Mouse (Mus musculus): ENCODE measurements around the gene Fgfr2. TPM values are rescaled to one million over a fixed set of nuclear protein-coding genes. Genes with fewer than 3 reads are reported as not detected.

Gene Fgfr2
- total RNA-seq, 2 experiments from 2014 or later: 35.8 to 40.8 TPM

DNA sequence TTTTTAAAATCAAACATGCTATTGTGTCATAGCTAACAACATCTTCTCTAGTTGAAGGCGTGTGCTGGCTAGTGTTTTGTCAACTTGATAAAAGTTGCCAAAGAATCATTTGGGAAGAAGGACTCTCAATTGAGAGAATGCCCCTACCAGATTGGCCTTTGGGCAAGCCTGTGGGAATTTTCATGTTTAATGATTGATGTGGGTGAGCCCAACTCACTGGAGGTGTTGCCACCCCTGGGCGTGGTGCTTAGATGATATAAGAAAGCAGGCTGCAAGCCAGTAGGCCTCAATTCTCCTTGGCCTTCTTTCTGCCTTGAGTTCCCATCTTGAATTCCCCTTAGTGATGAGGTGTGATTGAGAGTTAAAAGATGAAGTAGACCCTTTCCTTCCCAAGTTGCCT is 145.2 kb downstream of the Fgfr2 start:
- intact Hi-C loops (cut with DNase I): no loop called here

DNA sequence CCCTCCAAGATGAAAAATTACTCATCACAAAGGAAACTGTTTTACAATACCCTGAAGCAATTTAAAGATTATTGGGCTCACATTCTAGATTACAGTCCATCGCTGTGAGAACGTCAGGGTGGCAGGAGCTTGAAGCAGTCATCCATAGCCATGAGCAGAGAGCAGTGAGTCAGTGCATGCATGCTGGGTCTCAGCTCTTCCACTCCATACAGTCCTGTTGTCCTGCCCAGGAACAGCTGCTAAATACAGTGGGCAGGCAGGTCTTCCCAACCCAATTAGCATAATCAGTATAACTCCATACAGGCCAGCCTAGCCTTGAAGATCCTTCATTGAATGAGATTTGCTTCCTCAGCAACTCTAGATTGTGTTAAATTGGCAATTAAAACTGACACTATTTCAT is 147.1 kb downstream of the Fgfr2 start:
- intact Hi-C loops (cut with DNase I): no loop called here
- no peak for DNase-seq

More for the DNA sequence above, 145.2 kb downstream of the Fgfr2 start:
- no peak for DNase-seq

DNA sequence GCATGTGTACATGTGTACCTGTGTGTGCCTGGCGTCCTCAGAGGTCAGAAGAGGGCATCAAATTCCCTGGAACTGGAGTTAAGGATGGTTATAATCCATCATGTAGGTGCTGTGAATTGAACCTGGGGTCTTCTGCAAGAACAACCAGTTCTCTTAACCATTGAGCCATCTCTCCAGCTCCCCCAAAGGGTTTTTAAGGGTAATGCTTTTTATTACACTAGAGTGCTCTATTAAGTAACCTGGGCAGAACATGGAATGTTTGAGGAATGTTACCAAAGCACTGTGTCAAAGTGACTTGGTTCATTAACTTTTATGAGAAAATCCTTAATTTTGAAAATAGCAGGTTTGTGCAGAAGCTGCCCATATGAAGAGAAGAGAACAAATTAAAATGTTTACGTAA is 151.1 kb downstream of the Fgfr2 start:
- intact Hi-C loops (cut with DNase I): no loop called here
- DNase-seq: no peak

DNA sequence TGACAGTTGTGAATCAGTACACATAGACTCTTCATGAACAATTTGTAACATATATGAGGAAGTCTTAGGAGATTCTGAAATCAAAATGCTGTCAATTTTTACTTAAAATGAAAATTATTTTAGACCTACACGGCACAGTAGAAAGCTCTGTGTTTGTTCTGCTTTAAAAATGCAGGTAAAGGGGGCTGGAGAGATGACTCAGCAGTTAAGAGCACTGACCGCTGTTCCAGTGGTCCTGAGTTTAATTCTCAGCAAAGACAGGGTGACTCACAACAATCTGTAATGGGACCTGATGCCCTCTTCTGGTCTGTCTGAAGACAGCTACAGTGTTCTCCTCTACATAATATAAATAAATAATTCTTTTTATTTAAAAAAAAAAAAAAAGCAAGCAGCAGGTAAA is 157.4 kb downstream of the Fgfr2 start:
- intact Hi-C loops (cut with DNase I): no loop called here
- no peak for DNase-seq

DNA sequence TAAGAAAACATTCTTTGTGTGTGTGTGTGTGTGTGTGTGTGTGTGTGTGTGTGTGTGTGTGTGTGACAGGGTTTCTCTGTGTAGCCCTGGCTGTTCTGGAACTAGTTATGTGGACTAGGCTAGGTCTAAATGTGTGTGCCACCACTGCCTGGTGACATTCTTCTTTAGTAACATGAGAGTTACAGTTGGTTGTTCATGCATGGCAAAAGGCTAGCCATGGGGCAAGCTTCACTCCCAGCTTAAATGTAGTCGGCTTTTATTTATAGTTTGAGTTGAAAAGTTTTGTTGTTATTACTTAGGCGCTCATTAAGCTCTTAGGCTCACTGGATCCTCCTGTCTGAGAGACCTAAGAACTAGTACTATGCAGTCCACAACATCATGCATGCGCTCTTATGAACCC is 158.8 kb downstream of the Fgfr2 start:
- DNase-seq: no peak
- intact Hi-C loops (cut with DNase I): no loop called here

DNA sequence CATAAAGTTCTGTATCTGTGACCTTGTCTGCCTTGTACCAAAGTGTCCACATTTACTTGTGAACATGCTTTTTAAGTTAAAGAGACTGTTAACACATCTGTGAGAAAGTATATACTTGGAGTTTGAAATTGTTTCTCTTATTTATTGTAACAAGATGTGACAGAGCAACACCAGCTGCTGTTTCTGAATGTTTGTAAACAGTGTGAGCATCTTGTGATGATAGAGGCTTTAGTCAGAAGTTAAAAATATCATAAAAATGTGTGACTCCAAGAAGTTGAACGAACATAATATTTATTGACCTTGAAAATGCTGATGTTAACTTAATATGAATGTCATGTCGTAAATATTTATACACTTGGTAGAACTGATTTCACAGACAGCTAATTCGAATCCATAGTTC is 172.5 kb downstream of the Fgfr2 start:
- intact Hi-C loops (cut with DNase I): no loop called here
- DNase-seq: no peak

DNA sequence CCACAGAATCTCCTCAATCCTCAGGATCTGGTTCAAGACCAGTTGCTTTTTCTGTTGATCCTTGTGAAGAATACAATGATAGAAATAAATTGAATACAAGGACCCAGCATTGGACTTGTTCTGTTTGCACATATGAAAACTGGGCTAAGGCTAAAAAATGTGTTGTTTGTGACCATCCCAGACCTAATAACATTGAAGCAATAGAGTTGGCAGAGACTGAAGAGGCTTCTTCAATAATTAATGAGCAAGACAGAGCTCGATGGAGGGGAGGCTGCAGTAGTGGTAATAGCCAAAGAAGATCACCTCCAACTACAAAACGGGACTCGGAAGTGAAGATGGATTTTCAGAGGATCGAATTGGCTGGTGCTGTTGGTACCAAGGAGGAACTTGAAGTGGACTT is 173.2 kb downstream of the Fgfr2 start:
- intact Hi-C loops (cut with DNase I): no loop called here
- no peak for DNase-seq

DNA sequence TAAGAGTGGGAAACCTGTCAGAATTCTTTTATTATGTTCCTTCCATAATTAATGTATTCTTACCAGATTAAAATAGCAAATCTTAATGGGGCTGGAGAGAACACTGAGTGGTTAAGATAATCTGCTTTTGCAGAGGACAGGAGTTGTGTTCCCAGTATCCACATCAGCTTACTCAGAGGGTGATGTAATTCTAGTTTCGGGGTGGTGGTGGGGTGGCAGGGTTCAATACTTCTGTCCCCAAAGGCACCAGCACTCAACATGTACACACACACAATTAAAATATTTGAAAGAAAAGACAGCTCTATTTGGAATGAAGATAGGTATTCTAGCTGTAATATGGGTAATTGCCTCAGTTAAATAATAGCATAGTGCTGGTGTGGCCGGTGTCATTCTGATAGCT is 182.6 kb downstream of the Fgfr2 start:
- DNase-seq: no peak
- intact Hi-C loops (cut with DNase I): no loop called here

DNA sequence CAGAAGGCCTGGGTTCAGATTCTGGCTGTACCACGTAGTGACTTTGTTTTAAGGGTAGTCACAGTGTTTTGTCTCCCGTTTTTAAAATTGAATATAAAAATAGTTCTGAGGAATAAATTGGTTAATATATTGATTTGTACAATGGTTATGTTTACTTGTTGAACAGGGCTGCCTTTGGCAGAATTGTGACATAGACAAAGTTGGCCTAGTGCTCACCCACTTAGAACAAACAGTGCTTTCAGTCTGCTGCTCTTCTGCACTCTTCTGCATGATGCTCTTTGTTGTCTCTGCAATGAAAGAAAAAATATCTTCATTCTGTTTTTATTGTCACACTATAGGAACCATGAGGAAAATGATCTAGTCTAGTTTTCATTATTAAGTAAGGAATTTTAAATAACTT is 184.0 kb downstream of the Fgfr2 start:
- no peak for DNase-seq
- intact Hi-C loops (cut with DNase I): no loop called here

DNA sequence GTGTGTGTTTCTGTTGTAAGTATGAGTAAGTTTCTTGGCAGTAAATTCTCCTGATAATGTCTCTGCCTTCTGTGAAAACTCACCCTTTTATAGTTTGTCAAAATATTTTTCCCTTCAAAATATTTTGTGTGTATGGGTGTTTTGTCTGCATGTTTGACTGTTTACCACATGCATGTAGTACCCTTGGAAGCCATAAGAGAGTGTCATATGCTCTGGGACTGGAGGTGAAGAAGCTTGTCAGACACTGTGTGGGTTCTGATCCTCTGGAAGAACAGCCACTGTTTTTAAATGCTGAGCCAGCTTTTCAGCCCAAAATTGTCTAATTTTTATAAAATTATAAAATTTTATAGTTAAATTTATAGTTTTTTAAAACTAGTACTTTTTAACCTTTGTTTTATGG is 188.4 kb downstream of the Fgfr2 start:
- intact Hi-C loops (cut with DNase I): no loop called here
- DNase-seq: no peak

DNA sequence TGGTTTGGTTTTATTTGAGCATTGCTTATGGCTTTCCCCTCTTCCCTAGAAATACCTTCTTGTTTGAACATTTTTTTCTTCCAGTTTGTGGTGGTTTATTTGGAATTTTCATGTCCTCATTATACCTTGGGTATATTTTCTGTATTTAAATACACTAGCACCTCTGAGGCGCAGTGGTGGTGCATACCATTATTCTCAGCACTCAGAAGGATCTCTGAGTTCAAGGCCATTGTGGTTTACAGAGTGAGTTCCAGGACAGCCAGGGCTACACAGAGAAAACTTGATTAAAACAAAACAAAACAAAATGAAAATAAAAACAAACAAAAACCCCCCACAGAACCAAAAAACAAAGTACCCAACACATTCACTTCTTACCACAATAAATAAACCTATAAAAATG is 189.8 kb downstream of the Fgfr2 start:
- DNase-seq: no peak
- intact Hi-C loops (cut with DNase I): no loop called here

DNA sequence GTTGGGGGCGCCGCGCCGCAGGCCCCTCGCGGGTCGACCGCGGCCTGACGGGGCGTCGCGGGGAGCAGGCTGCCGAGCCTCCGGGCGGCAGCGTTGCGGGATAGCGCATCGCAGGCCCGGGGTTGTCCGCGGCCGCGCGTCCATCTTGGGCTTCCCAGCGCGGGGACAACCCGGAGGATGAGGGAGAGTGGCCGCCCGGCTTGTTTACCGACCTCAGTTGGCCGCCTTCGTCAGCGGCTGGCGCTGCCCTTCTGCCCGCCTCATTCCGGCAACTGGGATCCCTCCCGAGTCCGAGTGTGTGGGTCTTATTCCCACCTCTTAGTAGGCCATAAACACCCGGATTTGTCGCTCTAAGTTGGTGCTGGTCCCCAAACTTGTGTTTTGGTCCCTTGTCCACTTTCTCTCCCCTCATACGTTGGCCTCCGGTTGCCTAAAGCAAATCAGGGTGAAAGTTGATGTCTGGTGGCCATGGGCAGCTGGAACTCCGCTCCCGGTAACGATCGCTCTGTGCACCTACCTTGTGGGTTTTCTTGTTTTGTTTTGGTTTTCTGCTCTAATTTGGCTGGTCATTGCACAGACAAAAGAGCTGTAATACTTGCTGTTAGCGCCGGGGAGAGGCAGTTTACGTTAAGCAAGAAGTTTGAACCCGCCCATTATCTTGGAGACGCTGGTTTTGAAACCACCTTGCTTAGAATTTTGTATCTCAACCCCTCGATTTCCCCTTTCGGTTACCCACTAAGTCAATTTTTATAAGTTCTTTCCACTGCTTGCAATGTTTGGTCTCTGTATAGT is 191.4 kb downstream of the Fgfr2 start:
- intact Hi-C loops (cut with DNase I): no loop called here
- peak; percentile 38 for DNase-seq

DNA sequence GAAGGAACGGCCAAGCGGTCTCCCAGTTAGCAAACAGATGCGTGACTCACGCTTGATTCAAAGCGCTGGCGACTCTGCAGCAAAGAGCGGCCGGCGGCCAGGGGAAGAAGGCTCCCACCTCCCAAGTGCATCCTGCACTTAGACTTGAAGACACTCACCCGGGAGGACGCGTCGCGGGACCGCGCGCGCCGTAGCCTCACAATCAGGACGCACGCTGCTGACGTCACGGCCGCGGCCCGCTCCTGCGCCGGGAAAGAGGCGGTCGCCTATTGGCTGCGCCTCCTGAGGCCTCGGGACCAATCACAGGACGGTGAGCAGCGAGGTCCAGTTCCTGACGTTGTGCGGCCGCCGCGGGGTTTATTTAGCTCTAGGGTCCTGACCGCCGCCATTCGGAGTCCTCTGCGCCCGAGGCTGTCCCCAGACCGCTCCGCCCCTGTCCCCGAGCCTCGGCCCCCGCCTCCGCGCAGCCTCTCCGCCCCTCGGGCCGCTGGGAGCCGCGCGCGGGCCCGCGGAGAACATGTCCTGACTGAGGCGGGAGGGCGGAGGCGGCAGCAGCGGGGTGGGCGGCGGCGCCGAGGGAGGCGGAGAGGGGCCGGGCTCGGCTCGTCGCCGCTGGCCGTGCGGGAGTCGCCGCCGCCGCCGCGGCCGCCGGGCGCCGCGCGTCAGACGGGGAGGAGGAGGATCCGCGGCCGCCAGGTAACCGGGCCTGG is 192.1 kb downstream of the Fgfr2 start, which contains the start of gene Zranb1:
TSS of gene Zranb1 (plus strand) at position 293 of the 710 bp plus-strand sequence.
- peak; percentile 99 for DNase-seq
- intact Hi-C loops (cut with DNase I): no loop called here

DNA sequence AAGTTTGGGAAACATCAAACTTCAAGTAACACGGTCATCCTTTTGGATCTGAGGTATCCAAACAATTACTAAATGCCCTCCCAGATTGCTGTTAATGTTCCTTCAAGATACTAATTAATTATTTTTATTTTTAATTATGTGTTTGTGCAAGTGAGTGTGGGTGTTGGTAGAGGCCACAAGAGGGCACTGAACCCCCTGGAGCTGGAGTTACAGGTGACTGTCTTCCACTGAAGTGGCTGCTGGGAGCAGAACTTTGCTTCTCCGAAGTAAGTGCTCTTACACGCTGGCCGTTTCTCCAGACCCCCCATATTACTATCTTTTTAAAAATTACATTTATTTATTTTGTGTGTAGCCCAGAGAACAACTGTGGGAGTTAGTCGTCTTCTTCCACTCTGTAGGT is 193.1 kb downstream of the Fgfr2 start:
- no peak for DNase-seq
- intact Hi-C loops (cut with DNase I): no loop called here

DNA sequence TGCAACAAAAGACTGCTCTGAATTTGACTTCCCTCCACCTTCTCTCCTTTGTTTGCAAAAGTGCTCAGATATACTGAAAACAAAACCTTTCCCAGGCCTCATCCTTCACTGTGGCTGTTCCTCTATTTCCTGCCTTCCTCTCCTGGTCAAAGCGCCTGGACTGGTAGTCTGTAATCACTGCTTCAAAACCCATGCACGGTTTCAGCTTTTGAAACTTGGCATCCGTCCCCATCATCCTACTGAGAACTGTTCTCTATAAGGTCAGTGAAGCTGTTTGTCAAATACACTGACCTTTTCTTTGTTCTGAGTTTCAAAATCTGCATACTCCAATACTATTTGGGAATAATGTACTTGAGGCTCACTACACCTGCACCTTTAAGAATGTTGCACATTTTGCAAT is 195.9 kb downstream of the Fgfr2 start:
- intact Hi-C loops (cut with DNase I): no loop called here
- DNase-seq: no peak

DNA sequence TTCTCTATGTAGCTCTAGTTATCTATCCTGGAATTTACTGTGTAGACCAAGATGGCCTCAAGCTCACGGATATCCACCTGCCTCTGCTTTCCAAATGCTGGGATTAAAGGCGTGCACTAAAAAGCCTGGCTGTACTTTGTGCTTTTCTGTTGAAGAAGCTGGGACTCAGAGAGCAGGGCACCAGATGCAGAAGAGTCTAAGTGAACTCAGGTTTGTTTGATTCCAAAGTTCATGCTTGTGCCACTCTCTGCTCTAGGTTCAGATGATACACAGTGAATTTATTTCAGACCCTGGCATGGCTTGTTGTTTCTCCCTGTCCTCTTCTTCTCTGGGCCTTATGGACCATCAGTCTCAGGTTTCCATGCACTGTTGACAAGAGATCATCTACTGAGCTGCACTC is 197.9 kb downstream of the Fgfr2 start:
- intact Hi-C loops (cut with DNase I): no loop called here
- DNase-seq: no peak

DNA sequence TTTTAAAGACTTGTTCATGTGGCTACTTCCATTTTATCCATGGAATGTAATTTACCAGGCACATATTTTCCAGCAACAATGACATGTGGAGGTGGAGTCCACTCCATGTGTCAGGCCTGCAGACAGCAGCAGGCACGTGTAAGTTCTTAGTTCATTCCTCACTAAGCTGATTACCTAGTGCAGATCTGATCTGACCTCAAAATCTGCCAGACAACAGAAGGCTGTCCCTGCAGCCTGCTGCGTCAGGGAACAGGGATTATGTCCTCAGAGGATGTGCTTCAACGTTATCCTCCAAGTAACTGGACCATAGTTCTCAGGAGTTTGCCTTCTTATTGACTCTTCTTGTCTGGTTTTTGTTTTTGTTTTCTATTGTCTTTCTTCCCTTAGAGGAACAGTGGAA is 201.2 kb downstream of the Fgfr2 start:
- intact Hi-C loops (cut with DNase I): no loop called here
- no peak for DNase-seq

DNA sequence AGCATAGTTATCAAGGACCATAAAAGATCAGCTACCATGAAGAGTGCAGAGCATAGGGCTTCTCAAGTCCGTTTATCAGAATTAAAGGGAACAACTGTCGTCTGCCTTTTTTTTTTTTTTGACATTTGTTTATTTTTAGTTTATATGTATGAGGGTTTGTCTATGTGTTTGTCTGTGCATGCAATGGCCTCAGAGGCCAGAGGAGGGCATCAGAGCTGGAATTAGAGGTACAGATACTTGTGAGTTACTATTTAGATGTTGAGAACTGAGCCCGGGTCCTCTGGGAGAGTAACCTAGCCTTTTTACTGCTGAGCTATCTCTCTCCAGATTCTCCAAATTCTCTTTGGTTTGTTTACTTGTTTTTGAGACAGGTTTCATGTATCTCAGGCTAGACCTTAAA is 219.4 kb downstream of the Fgfr2 start:
- DNase-seq: no peak
- intact Hi-C loops (cut with DNase I): no loop called here

DNA sequence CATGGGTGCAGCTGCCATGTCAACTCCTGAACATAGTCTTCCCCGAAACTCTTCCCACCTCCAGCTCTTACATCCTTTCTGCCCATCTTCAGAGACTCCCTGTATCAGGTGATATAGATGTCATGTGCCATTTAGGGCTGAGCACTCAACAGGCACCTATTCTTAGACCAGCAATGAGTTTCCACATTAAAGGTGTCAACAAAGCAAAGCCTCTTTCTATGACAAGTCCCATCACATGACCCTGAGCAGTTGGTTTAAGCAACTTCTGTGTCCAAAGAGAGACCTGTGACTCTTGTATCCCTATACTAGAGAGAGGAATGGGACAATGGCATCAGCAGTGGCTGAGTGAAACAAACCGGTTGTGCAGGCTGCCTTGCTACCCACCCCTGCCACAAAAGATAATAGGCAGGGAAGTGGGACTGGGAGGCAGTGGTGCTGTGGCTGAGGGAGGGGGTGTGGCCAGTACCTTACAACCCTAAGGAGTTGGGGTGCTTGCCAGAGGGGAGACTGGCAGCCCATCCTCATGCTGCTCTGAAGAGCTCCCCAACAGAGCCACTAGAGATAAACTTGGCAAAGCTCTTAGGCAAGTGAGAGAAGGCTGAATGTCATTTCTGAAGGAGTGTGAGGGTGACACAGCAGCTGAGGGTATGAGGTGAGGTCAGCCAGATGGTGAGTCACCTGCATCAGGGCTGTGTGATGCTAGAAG is 222.2 kb downstream of the Fgfr2 start:
- DNase-seq: no peak
- intact Hi-C loops (cut with DNase I): no loop called here

DNA sequence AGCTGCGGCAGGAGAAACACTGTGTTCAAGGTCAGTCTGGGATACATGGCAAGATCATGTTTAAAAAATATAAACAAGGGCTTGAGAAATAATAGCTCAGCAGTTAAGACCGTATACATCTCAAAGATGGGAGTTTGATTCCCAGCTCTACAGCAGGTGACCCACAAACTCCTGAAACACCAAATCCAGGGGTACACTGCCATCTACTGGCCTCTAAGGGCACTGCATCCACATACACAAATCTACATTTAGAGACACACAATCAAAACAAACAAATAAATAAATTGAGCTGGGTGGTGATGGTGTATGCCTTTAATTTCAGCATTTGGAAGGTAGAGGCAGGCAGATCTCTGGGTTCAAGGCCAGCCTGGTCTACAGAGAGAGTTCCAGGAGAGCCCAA is 224.9 kb downstream of the Fgfr2 start:
- intact Hi-C loops (cut with DNase I): no loop called here

DNA sequence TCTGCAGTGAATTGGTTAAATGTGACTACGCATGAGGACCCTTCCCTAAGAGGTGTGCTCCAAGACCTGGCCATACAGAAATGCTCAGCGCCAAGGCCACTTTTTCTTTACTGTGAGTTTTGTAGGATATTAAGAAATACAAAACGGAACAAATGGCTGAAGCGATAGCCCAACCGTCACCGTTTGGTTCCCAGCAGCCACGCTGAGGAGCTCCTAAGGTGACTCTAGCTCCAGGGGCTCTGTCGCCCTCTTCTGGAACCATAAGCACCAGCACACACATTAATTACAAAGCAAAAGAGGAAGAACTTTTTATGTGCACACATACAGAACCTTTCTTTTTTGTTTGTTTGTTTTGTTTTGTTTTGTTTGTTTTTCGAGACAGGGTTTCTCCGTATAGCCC is 225.9 kb downstream of the Fgfr2 start:
- no peak for DNase-seq
- intact Hi-C loops (cut with DNase I): no loop called here

More for the DNA sequence above, 224.9 kb downstream of the Fgfr2 start:
- no peak for DNase-seq

All from left cerebral cortex, postnatal 4 days (tissue).